Mouse (Mus musculus) ES-Bruce4 (cell line): Measurements from ENCODE around the gene Surf6. TPM values are rescaled to one million over a fixed set of nuclear protein-coding genes. Genes with fewer than 3 reads are reported as not detected.
A peak's percentile ranks its signal among the peaks of the same experiment; 100 is the strongest.

Experiments
- H3K27ac ChIP-seq: 2 replicates; pipeline ENCODE4 v1.5.1; 2012; ENCODE audit warnings: low read length, inconsistent platforms; ENCODE audit not compliant: insufficient read depth
- H3K27me3 ChIP-seq: 2 replicates; pipeline ENCODE4 v1.6.1; 2012; ENCODE audit warnings: mild to moderate bottlenecking, low read length, inconsistent platforms; ENCODE audit not compliant: control insufficient read depth, poor library complexity, insufficient read depth, severe bottlenecking
- H3K36me3 ChIP-seq: 2 replicates; pipeline ENCODE4 v1.6.1; 2012; ENCODE audit warnings: inconsistent platforms, mild to moderate bottlenecking, low read length, moderate library complexity; ENCODE audit not compliant: control insufficient read depth, poor library complexity, insufficient read depth, severe bottlenecking
- H3K4me1 ChIP-seq: one replicate; pipeline ENCODE4 v1.8.1; 2011; ENCODE audit warnings: low read length; ENCODE audit not compliant: control insufficient read depth, insufficient read depth
- H3K4me3 ChIP-seq: 2 replicates; pipeline ENCODE4 v1.5.1; 2011; ENCODE audit warnings: low read depth, mild to moderate bottlenecking, low read length
- H3K9ac ChIP-seq: 2 replicates; pipeline ENCODE4 v1.6.1; 2012; ENCODE audit warnings: low read depth, mild to moderate bottlenecking, inconsistent platforms; ENCODE audit not compliant: poor library complexity, severe bottlenecking
- H3K9me3 ChIP-seq: replicated peaks from 2 replicates; pipeline ENCODE4 v1.6.1; 2012; ENCODE audit warnings: mild to moderate bottlenecking, low read length, inconsistent platforms; ENCODE audit not compliant: control insufficient read depth, poor library complexity, insufficient read depth, severe bottlenecking
- CTCF ChIP-seq: IDR thresholded peaks from one replicate; pipeline ENCODE4 v1.8.1; 2011; ENCODE audit warnings: low read depth, low read length
- EP300 ChIP-seq: IDR thresholded peaks from 2 replicates; pipeline ENCODE4 v1.6.1; 2011; ENCODE audit warnings: low read depth, low read length; ENCODE audit not compliant: insufficient read depth
- POLR2A ChIP-seq: IDR thresholded peaks from one replicate; pipeline ENCODE4 v1.8.1; 2011; ENCODE audit warnings: low read length; ENCODE audit not compliant: insufficient read depth
- polyA plus RNA-seq: library from polyadenylated mRNA; stranded (reverse); fragments of >200 nt; gene quantifications from 2 replicates; pipeline ENCODE4 v1.2.4, GENCODE M21; 2011; ENCODE audit warnings: low read depth; ENCODE audit not compliant: missing spikeins, insufficient read depth, insufficient read length

Gene Surf6
- polyA plus RNA-seq = 48.3 and 48.5 TPM in 2 replicates

DNA sequence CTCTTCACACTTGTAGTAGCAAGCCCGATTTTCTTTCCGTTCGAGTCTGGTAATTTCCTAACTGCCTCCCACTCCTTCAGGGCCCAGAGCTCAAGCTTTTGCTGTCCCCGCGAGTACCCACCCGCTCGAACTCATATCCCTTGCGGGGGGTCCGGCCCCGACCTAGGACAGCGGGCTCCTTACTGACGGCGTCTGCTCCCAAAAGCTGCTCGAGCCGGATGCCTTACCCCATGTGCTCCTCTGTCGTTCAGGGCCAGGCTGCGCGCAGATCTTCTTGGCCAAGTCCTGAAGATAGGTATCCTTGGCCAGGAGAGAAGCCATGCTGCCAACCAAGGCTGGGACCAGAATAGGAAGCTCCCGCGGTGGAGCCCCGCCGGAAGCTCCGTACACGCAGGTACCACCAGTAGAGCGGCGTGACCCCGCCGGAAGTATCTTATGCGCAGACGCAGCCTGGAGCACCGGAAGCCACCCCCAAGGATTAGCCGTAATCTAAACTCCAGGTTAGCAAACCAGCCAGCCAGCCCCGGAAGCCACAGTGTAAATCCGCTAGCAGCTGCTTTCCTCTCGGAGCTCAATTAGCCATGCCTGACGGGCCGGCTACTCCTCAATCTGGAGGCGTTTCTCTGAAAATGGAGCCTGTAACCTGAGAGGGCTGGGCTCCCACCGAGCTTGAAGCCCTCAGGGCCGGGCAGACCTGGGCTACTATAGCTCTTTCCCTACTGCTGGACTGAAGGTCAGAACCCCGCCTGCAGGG is at the start of gene Surf6:
TSS of gene Surf6 (minus strand) at position 413 of the 754 bp plus-strand sequence.
- H3K36me3 ChIP-seq = peaks cover 30% of the 10 kb centered on the region
- H3K27ac ChIP-seq = peak within 1 kb of the TSS; percentile 89
- no peaks in the 10 kb centered on the region for H3K27me3 ChIP-seq
- peak within 1 kb of the TSS; percentile 92 for H3K4me3 ChIP-seq
- 0 out of 2 replicates have a peak, but pooled peaks have one; percentile 74 for TF ChIP-seq EP300
- TF ChIP-seq POLR2A = peak; percentile 59
- TF ChIP-seq CTCF = no peak
- no peaks in the 10 kb centered on the region for H3K9me3 ChIP-seq
- H3K4me1 ChIP-seq = no peaks in the 10 kb centered on the region
- H3K9ac ChIP-seq = peak within 1 kb of the TSS; percentile 80

DNA sequence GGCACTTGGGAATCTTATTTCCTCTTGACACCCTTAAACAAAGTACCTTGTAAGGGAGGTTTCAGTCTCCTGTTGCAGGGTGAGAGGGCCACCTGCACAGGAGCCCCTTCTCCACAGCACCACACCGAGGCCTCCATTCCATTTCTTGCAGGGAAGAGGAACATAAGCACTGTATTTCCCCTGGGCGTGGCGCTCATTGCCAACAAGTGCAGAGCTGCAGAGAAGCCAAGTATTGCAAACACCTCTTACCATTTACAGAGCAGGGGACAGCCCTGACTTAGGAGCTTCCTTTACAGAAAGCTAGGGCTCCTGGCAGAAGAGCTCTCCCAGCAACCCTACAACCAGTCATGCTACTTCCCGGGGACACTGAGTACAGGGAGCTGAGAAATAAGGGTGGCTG is 49.5 kb upstream of the Surf6 start:
- Histone ChIP-seq H3K27ac (no peak overlapping the region), H3K4me1 (no peaks in the 10 kb centered on the region), H3K9ac (no peak overlapping the region), H3K4me3 (no peak overlapping the region), H3K36me3 (peaks cover 23% of the 10 kb centered on the region), H3K27me3 (no peaks in the 10 kb centered on the region), H3K9me3 (no peaks in the 10 kb centered on the region)
- no peak for TF ChIP-seq POLR2A
- no peak for TF ChIP-seq EP300
- no peak for TF ChIP-seq CTCF

DNA sequence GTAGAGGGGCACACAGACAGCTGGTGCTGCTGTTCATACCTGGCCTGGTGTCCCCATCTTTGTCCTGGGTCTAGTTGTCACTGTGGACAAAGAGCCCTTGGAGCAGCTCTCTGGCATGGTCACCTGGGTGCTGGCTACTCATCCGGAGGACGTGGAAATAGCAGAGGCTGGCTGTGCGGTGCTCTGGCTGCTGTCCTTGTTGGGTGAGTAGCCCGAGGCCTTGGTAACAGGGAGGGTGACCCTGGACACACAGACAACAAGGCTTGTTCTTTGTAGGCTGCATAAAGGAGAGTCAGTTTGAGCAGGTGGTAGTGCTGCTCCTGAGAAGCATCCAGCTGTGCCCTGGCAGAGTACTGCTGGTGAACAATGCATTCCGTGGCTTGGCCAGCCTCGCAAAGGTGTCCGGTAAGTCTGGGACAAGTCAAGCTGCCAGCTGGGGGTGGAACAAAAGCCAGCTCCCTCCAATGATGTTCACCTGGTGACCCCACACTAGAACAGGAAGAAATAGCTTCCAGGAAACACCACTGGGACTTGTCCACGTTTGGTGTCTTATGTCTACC is 48.7 kb upstream of the Surf6 start:
- Histone ChIP-seq H3K9ac (no peak overlapping the region), H3K27me3 (no peaks in the 10 kb centered on the region), H3K4me1 (no peaks in the 10 kb centered on the region), H3K36me3 (peaks cover 18% of the 10 kb centered on the region), H3K4me3 (no peak overlapping the region), H3K27ac (no peak overlapping the region), H3K9me3 (no peaks in the 10 kb centered on the region)
- TF ChIP-seq POLR2A (no peak), CTCF (no peak), EP300 (no peak)

DNA sequence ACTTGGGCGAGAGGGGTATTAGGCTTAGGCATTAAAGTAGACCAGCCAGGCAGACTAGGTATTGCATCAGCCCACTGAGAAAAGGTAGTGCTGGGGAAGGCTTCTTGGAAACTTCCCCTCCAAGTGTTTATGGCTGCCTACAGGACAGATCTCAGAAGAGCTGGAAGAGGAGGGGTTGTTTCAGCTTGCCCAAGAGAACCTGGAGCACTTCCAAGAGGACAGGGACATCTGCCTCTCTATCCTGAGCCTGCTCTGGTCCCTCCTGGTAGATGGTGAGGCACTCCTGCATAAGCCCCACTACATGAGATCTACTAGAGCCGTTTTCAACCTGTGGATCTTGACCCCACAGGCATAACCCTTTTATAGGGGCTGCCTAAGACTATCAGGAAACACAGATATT is 47.7 kb upstream of the Surf6 start:
- Histone ChIP-seq H3K4me1 (no peaks in the 10 kb centered on the region), H3K9ac (no peak overlapping the region), H3K9me3 (no peaks in the 10 kb centered on the region), H3K27ac (no peak overlapping the region), H3K36me3 (peaks cover 8% of the 10 kb centered on the region), H3K27me3 (no peaks in the 10 kb centered on the region), H3K4me3 (no peak overlapping the region)
- TF ChIP-seq CTCF (no peak), EP300 (no peak), POLR2A (no peak)

DNA sequence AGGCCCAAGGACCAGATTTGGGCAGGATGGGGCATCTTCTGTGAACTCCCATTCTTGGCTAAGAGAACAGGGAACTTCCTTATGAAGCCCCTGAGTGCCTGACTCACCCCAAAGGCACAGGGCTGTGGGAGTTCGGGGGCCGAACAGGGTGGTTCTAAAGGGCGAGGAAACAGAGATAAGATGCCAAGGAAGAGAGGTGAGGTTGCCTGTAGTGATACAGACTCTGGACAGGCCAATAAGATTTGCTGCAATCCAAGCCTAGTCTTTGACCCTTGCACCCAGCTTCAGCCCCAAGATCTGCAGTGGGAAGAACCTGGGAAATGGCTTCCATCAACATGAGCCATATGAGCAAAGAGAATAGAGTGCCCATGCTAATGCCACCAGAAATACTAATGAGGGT is 40.6 kb upstream of the Surf6 start:
- H3K27me3 ChIP-seq = no peaks in the 10 kb centered on the region
- H3K9ac ChIP-seq = no peak overlapping the region
- no peaks in the 10 kb centered on the region for H3K9me3 ChIP-seq
- no peaks in the 10 kb centered on the region for H3K36me3 ChIP-seq
- H3K27ac ChIP-seq = no peak overlapping the region
- no peaks in the 10 kb centered on the region for H3K4me1 ChIP-seq
- H3K4me3 ChIP-seq = no peak overlapping the region
- TF ChIP-seq EP300 (no peak), POLR2A (no peak), CTCF (no peak)

DNA sequence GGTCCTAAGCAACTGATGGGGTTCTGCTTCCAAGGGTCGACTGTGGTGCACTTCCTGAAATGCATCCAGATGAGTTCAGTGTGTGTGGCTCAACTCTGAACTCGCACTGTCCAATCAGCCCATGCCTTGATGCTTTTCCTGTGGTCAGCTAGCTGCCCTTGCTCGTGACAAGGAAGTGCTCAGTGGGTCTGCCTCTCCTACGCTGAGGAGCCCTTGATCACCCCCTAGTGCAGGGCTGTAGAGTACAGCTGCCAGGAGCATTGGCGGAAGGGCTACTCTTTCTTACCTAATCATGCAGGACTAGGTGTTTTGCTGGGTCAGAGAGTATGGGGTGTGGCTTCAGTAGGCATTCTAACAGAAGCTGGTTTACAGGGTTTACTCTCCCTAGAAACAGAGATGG is 38.9 kb upstream of the Surf6 start:
- Histone ChIP-seq H3K27ac (no peak overlapping the region), H3K27me3 (no peaks in the 10 kb centered on the region), H3K36me3 (no peaks in the 10 kb centered on the region), H3K9me3 (no peaks in the 10 kb centered on the region), H3K4me3 (no peak overlapping the region), H3K4me1 (no peaks in the 10 kb centered on the region), H3K9ac (no peak overlapping the region)
- TF ChIP-seq EP300 = no peak
- TF ChIP-seq POLR2A = no peak
- no peak for TF ChIP-seq CTCF
